Mouse (Mus musculus): ENCODE measurements around the gene Gne. TPM values are rescaled to one million over a fixed set of nuclear protein-coding genes. Genes with fewer than 3 reads are reported as not detected.

Gne gene
- polyA plus RNA-seq, 1 experiment: 2.0 TPM

DNA sequence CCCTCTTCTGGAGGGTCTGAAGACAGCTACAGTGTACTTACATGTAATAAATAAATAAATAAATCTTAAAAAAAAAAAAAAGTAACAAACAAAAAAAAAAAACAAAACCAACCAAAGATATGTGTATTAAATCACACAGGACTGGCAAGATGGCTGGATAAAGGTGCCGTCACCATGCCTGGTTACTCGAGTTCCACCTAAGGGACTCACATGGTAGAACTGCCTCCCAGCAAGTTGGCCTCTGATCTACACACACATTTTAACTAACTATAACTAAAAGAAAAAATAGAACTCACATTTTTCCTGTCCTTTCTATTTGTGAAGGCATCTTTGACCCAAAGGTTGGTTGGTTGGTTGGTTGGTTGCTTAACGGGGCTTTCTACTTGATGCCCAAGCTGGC, 72.2 kb downstream of the Gne start:
- TF ChIP-seq CTCF (IDR thresholded peaks at IDR 0.05; ENCODE audit: control insufficient read depth, insufficient read depth, insufficient replicate concordance, low read depth, low read length): no peak
- no peak for TF ChIP-seq POLR2A (IDR thresholded peaks at IDR 0.05; ENCODE audit: control insufficient read depth, low read depth, low read length)
- Histone ChIP-seq H3K27me3 (ENCODE audit: control insufficient read depth, insufficient read depth, low read length) (no peaks in the 10 kb centered on the region), H3K4me3 (ENCODE audit: control insufficient read depth, low read depth, low read length) (peak overlapping the region; percentile 99; the same call in 1 of the 2 replicates), H3K4me1 (ENCODE audit: control insufficient read depth, insufficient read depth, low read length) (peaks cover 10% of the 10 kb centered on the region), H3K36me3 (ENCODE audit: control insufficient read depth, insufficient read depth, low read length) (no peaks in the 10 kb centered on the region), H3K27ac (ENCODE audit: control insufficient read depth, insufficient read depth, low read depth, low read length) (no peak overlapping the region)

- no peak overlapping the region for H3K4me3 ChIP-seq (ENCODE audit: control insufficient read depth, low read depth, low read length)
- no peak for TF ChIP-seq CTCF (IDR thresholded peaks at IDR 0.05; ENCODE audit: control insufficient read depth, insufficient read depth, insufficient replicate concordance, low read depth, low read length)
- TF ChIP-seq POLR2A (IDR thresholded peaks at IDR 0.05; ENCODE audit: control insufficient read depth, low read depth, low read length): no peak
- no peaks in the 10 kb centered on the region for H3K36me3 ChIP-seq (ENCODE audit: control insufficient read depth, insufficient read depth, low read length)
- H3K27ac ChIP-seq (ENCODE audit: control insufficient read depth, insufficient read depth, low read depth, low read length): no peak overlapping the region
- H3K27me3 ChIP-seq (ENCODE audit: control insufficient read depth, insufficient read depth, low read length): no peaks in the 10 kb centered on the region
- peaks cover 10% of the 10 kb centered on the region for H3K4me1 ChIP-seq (ENCODE audit: control insufficient read depth, insufficient read depth, low read length)
Measured at GRCm38 (mm10) chr4:44010893-44011292, 73.1 kb downstream of the Gne start.

GRCm38 (mm10) chr4:44010176-44010575, 73.8 kb downstream of the Gne start:
- H3K4me1 ChIP-seq (ENCODE audit: control insufficient read depth, insufficient read depth, low read length): peaks cover 10% of the 10 kb centered on the region
- H3K27ac ChIP-seq (ENCODE audit: control insufficient read depth, insufficient read depth, low read depth, low read length): no peak overlapping the region
- TF ChIP-seq CTCF (IDR thresholded peaks at IDR 0.05; ENCODE audit: control insufficient read depth, insufficient read depth, insufficient replicate concordance, low read depth, low read length): no peak
- no peak for TF ChIP-seq POLR2A (IDR thresholded peaks at IDR 0.05; ENCODE audit: control insufficient read depth, low read depth, low read length)

DNA sequence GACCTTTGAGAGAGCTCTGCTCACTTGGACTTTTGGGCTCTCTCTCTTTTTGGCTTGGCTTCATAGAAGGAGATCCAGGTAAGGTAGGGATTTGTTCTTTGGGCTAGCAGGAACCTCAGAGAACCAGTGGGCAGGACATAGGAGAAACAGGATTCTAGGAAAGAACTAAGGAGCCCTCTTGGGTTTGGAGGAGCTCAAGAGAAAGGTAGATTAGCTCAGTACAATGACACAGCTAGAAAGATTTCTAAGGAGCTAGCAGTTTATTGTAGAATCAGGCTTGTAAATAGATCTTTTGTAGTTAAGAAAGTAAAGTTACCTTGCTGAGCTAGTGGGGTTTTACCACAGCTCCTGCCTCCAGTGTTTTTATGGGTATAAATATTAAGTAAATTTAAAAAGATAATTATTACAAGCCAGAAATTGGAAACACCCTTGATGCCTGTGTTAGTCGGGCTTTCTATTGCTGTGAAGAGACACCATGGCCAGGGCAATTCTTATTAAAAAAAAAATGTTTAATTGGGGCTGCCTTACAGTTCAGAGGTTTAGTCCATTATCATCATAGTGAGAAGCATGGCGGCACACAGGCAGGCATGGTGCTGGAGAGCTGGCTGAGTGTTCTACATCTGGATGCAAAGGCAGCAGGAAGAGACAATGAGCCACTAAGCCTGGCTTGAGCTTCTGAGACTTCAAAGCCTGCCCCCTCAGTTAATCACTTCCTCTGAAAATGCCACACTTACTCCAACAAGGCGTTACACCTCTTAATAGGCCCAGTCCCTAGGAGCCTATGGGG, 79.2 kb downstream of the Gne start:
- no peaks in the 10 kb centered on the region for H3K36me3 ChIP-seq (ENCODE audit: control insufficient read depth, insufficient read depth, low read length)
- TF ChIP-seq CTCF (IDR thresholded peaks at IDR 0.05; ENCODE audit: control insufficient read depth, insufficient read depth, insufficient replicate concordance, low read depth, low read length): no peak
- no peak for TF ChIP-seq POLR2A (IDR thresholded peaks at IDR 0.05; ENCODE audit: control insufficient read depth, low read depth, low read length)
- no peak overlapping the region for H3K27ac ChIP-seq (ENCODE audit: control insufficient read depth, insufficient read depth, low read depth, low read length)
- no peak overlapping the region for H3K4me3 ChIP-seq (ENCODE audit: control insufficient read depth, low read depth, low read length)
- H3K4me1 ChIP-seq (ENCODE audit: control insufficient read depth, insufficient read depth, low read length): no peaks in the 10 kb centered on the region
- H3K27me3 ChIP-seq (ENCODE audit: control insufficient read depth, insufficient read depth, low read length): no peaks in the 10 kb centered on the region

More at GRCm38 (mm10) chr4:44010176-44010575, 73.8 kb downstream of the Gne start:
- Histone ChIP-seq H3K36me3 (ENCODE audit: control insufficient read depth, insufficient read depth, low read length) (no peaks in the 10 kb centered on the region), H3K27me3 (ENCODE audit: control insufficient read depth, insufficient read depth, low read length) (no peaks in the 10 kb centered on the region), H3K4me3 (ENCODE audit: control insufficient read depth, low read depth, low read length) (no peak overlapping the region)

- Histone ChIP-seq H3K4me3 (ENCODE audit: control insufficient read depth, low read depth, low read length) (no peak within 1 kb of the TSS), H3K4me1 (ENCODE audit: control insufficient read depth, insufficient read depth, low read length) (no peaks in the 10 kb centered on the region), H3K36me3 (ENCODE audit: control insufficient read depth, insufficient read depth, low read length) (no peaks in the 10 kb centered on the region), H3K27ac (ENCODE audit: control insufficient read depth, insufficient read depth, low read depth, low read length) (no peak within 1 kb of the TSS), H3K27me3 (ENCODE audit: control insufficient read depth, insufficient read depth, low read length) (no peaks in the 10 kb centered on the region)
- TF ChIP-seq CTCF (IDR thresholded peaks at IDR 0.05; ENCODE audit: control insufficient read depth, insufficient read depth, insufficient replicate concordance, low read depth, low read length) (no peak), POLR2A (IDR thresholded peaks at IDR 0.05; ENCODE audit: control insufficient read depth, low read depth, low read length) (no peak)
Measured at GRCm38 (mm10) chr4:44004126-44004525, 79.9 kb downstream of the Gne start, which contains the start of gene Clta. Gene Clta (plus strand): TSS chr4:44004452.

GRCm38 (mm10) chr4:44003622-44004021, 80.4 kb downstream of the Gne start:
- TF ChIP-seq POLR2A (IDR thresholded peaks at IDR 0.05; ENCODE audit: control insufficient read depth, low read depth, low read length) (no peak), CTCF (IDR thresholded peaks at IDR 0.05; ENCODE audit: control insufficient read depth, insufficient read depth, insufficient replicate concordance, low read depth, low read length) (no peak)
- H3K27me3 ChIP-seq (ENCODE audit: control insufficient read depth, insufficient read depth, low read length): no peaks in the 10 kb centered on the region
- no peaks in the 10 kb centered on the region for H3K4me1 ChIP-seq (ENCODE audit: control insufficient read depth, insufficient read depth, low read length)
- H3K27ac ChIP-seq (ENCODE audit: control insufficient read depth, insufficient read depth, low read depth, low read length): no peak overlapping the region
- no peak overlapping the region for H3K4me3 ChIP-seq (ENCODE audit: control insufficient read depth, low read depth, low read length)
- H3K36me3 ChIP-seq (ENCODE audit: control insufficient read depth, insufficient read depth, low read length): no peaks in the 10 kb centered on the region

- H3K36me3 ChIP-seq (ENCODE audit: control insufficient read depth, insufficient read depth, low read length): no peaks in the 10 kb centered on the region
- H3K27ac ChIP-seq (ENCODE audit: control insufficient read depth, insufficient read depth, low read depth, low read length): no peak overlapping the region
- H3K4me1 ChIP-seq (ENCODE audit: control insufficient read depth, insufficient read depth, low read length): no peaks in the 10 kb centered on the region
- H3K27me3 ChIP-seq (ENCODE audit: control insufficient read depth, insufficient read depth, low read length): no peaks in the 10 kb centered on the region
- no peak for TF ChIP-seq CTCF (IDR thresholded peaks at IDR 0.05; ENCODE audit: control insufficient read depth, insufficient read depth, insufficient replicate concordance, low read depth, low read length)
- TF ChIP-seq POLR2A (IDR thresholded peaks at IDR 0.05; ENCODE audit: control insufficient read depth, low read depth, low read length): no peak
- no peak overlapping the region for H3K4me3 ChIP-seq (ENCODE audit: control insufficient read depth, low read depth, low read length)
Measured at GRCm38 (mm10) chr4:43994342-43994741, 89.6 kb downstream of the Gne start.
